Mouse (Mus musculus) lung, postnatal 0 days (tissue): ENCODE results near the gene Aif1.
"Not testable (repeated sequence)": the region's sequence is repeated elsewhere in the genome, so short reads cannot be mapped to it uniquely, and the experiment has no call there.

ENCODE experiments used
- CTCF ChIP-seq: IDR thresholded peaks from 2 replicates; pipeline ENCODE4 v1.5.1; 2016; ENCODE audit warnings: antibody characterized with exemption, mild to moderate bottlenecking
- EP300 ChIP-seq: IDR thresholded peaks from 2 replicates; pipeline ENCODE4 v1.6.1; 2016; ENCODE audit warnings: antibody characterized with exemption, mild to moderate bottlenecking, control low read depth

DNA sequence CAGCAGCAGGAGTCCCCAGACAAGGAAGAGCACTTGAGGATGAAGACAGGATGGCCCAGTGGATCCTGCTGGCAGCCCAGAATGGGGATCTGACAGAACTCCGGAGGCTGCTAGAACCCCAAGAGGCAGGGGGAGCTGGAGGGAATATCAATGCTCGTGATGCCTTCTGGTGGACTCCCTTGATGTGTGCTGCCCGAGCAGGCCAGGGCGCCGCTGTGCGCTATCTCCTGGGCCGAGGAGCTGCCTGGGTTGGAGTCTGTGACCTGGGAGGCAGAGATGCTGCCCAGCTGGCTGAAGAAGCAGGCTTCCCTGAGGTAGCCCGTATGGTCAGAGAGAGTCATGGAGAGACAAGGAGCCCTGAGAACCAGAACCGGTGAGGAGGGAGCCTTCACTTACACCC is 52.6 kb downstream of the Aif1 start:
- TF ChIP-seq CTCF, EP300: not testable (repeated sequence)
